7 mouse cellular contexts compared by ENCODE assay signal in the genomic region with DNA sequence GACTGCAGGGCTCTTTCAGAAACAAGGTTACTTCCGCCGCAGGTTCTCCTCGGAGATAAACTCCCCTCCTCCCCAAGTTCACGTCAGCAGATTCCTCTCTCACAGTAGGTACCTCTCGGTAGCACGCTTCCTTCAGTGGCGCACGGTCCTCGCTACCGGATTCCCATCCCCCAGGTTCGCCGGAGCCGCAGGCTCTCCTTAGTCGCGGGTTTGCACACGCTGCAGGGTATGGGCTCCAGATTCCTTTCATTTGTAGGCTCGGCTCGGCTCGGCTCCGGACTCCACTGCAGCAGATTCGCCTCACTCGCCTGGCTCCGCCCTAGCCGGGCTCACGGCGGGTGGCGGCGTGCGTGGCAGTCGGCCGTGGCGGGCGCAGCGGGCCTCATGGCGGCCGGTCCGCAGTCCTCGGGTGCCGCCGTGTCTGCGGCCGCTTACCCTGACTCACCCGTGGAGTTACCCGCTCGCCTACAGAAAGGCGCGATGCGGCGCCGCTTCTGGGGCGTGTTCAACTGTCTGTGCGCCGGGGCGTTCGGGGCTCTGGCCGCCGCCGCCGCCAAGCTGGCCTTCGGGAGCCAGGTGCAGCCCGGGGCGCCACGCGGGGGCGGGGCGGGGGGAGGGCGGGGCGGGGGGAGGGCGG. TPM values are rescaled to one million over a fixed set of nuclear protein-coding genes. Genes with fewer than 3 reads are reported as not detected.
DNase-seq lines count a peak whose midpoint lies in the region; ATAC-seq and TF ChIP-seq lines count a peak whose summit lies in the region.

Gene Tmem42 (plus strand): TSS at position 332 of the 637 bp plus-strand sequence.

- H3K4me2 ChIP-seq in embryonic facial prominence, embryonic 12.5 days (replicated peaks), result peak within 1 kb of the TSS; percentile 65
- H3K4me2 ChIP-seq in limb, embryonic 12.5 days, result peak within 1 kb of the TSS; percentile 69
- peak within 1 kb of the TSS; percentile 68 for H3K4me2 ChIP-seq in midbrain, embryonic 15.5 days

- peaks cover 9% of the 10 kb centered on the region; the same call in 1 of the 2 replicates for H3K36me3 ChIP-seq in embryonic facial prominence, embryonic 12.5 days
- H3K36me3 ChIP-seq in kidney, adult 2 months (ENCODE audit: control insufficient read depth, insufficient read depth, low read length), result no peaks in the 10 kb centered on the region
- peaks cover 26% of the 10 kb centered on the region for H3K36me3 ChIP-seq in limb, embryonic 12.5 days
- H3K36me3 ChIP-seq in midbrain, embryonic 15.5 days (replicated peaks), result no peaks in the 10 kb centered on the region; the same call in 1 of the 2 replicates
- no peaks in the 10 kb centered on the region for H3K36me3 ChIP-seq in spleen, adult 2 months (ENCODE audit: control insufficient read depth, insufficient read depth, low read length)

- peak within 1 kb of the TSS; percentile 58 for H3K4me3 ChIP-seq in embryonic facial prominence, embryonic 12.5 days
- peak within 1 kb of the TSS; percentile 79 for H3K4me3 ChIP-seq in kidney, adult 2 months (ENCODE audit: insufficient read depth, low read depth, low read length)
- peak within 1 kb of the TSS; percentile 68 for H3K4me3 ChIP-seq in limb, embryonic 12.5 days (replicated peaks)
- H3K4me3 ChIP-seq in midbrain, embryonic 15.5 days, result peak within 1 kb of the TSS; percentile 69
- H3K4me3 ChIP-seq in spleen, adult 2 months (ENCODE audit: extremely low read depth, insufficient read depth, insufficient read length), result peak within 1 kb of the TSS; percentile 78

- TF ChIP-seq CTCF in kidney, adult 2 months (conservative IDR thresholded peaks at IDR 0.05; ENCODE audit: insufficient read depth, insufficient read length, low read depth, low read length), result 0 out of 2 replicates have a peak, but pooled peaks have one; percentile 6
- no peak for TF ChIP-seq CTCF in spleen, adult 2 months (IDR thresholded peaks at IDR 0.05; ENCODE audit: extremely low read depth, insufficient read depth, insufficient read length, insufficient replicate concordance)

- H3K4me1 ChIP-seq in embryonic facial prominence, embryonic 12.5 days, result peaks cover 16% of the 10 kb centered on the region; the same call in 1 of the 2 replicates
- peaks cover 7% of the 10 kb centered on the region; the same call in 1 of the 2 replicates for H3K4me1 ChIP-seq in kidney, adult 2 months (ENCODE audit: control insufficient read depth, insufficient read depth, low read length)
- peaks cover 13% of the 10 kb centered on the region for H3K4me1 ChIP-seq in limb, embryonic 12.5 days (replicated peaks)
- peaks cover 23% of the 10 kb centered on the region for H3K4me1 ChIP-seq in midbrain, embryonic 15.5 days
- peaks cover 2% of the 10 kb centered on the region for H3K4me1 ChIP-seq in spleen, adult 2 months (ENCODE audit: control insufficient read depth, insufficient read depth, insufficient read length)

- no peaks in the 10 kb centered on the region for H3K9me3 ChIP-seq in embryonic facial prominence, embryonic 12.5 days
- H3K9me3 ChIP-seq in limb, embryonic 12.5 days, result no peaks in the 10 kb centered on the region
- H3K9me3 ChIP-seq in midbrain, embryonic 15.5 days, result no peaks in the 10 kb centered on the region

- under 1% methylated on average over 59 of the region's 69 CpGs for WGBS in embryonic facial prominence, embryonic 12.5 days
- under 1% methylated on average over 57 of the region's 69 CpGs for WGBS in kidney, adult 2 months
- WGBS in limb, embryonic 12.5 days, result under 1% methylated on average over 57 of the region's 69 CpGs
- under 1% methylated on average over 59 of the region's 69 CpGs for WGBS in midbrain, embryonic 15.5 days
- WGBS in spleen, adult 2 months, result under 1% methylated on average over 55 of the region's 69 CpGs

- DNase-seq in adrenal gland, postnatal 25 days, result peak; percentile 85
- DNase-seq in heart, adult 18-20 months, result peak; percentile 86 to 90
- DNase-seq in kidney, adult 2 months, result peak; percentile 93
- peak; percentile 72 to 76 for DNase-seq in spleen, adult 2 months (ENCODE audit: low read depth in 1 of 2, low spot score in 2 of 2)

- peak within 1 kb of the TSS; percentile 86 for H3K27ac ChIP-seq in embryonic facial prominence, embryonic 12.5 days
- peak within 1 kb of the TSS; percentile 19 for H3K27ac ChIP-seq in kidney, adult 2 months (ENCODE audit: insufficient read depth, low read depth, low read length)
- peak within 1 kb of the TSS; percentile 97 for H3K27ac ChIP-seq in limb, embryonic 12.5 days
- peak within 1 kb of the TSS; percentile 92 for H3K27ac ChIP-seq in midbrain, embryonic 15.5 days
- peak within 1 kb of the TSS; percentile 90 for H3K27ac ChIP-seq in spleen, adult 2 months (ENCODE audit: insufficient read depth, low read length)

- ATAC-seq in embryonic facial prominence, embryonic 12.5 days (ENCODE audit: insufficient number of reproducible peaks, insufficient read depth, low FRiP score, low TSS enrichment), result peak; percentile 98
- peak; percentile 98 for ATAC-seq in limb, embryonic 12.5 days (ENCODE audit: insufficient number of reproducible peaks, insufficient read depth, low FRiP score, low TSS enrichment, low read depth)
- peak; percentile 96 for ATAC-seq in midbrain, embryonic 15.5 days (replicated peaks)

- no peaks in the 10 kb centered on the region for H3K27me3 ChIP-seq in embryonic facial prominence, embryonic 12.5 days
- no peaks in the 10 kb centered on the region for H3K27me3 ChIP-seq in kidney, adult 2 months (replicated peaks; ENCODE audit: control insufficient read depth, insufficient read depth, low read length)
- H3K27me3 ChIP-seq in limb, embryonic 12.5 days, result no peaks in the 10 kb centered on the region
- H3K27me3 ChIP-seq in midbrain, embryonic 15.5 days (replicated peaks), result no peaks in the 10 kb centered on the region
- H3K27me3 ChIP-seq in spleen, adult 2 months (ENCODE audit: control insufficient read depth, insufficient read depth, low read length), result no peaks in the 10 kb centered on the region

- H3K9ac ChIP-seq in embryonic facial prominence, embryonic 12.5 days, result peak within 1 kb of the TSS; percentile 59
- peak within 1 kb of the TSS; percentile 80 for H3K9ac ChIP-seq in limb, embryonic 12.5 days (replicated peaks)
- peak within 1 kb of the TSS; percentile 78 for H3K9ac ChIP-seq in midbrain, embryonic 15.5 days

- no peak for TF ChIP-seq POLR2A in kidney, adult 2 months (IDR thresholded peaks at IDR 0.05; ENCODE audit: low read depth, low read length)
- peak; percentile 1; the same call in 1 of the 2 replicates for TF ChIP-seq POLR2A in spleen, adult 2 months (IDR thresholded peaks at IDR 0.05; ENCODE audit: low read depth, low read length)

RNA-seq across cellular contexts. Expression of gene Tmem42, which starts in this region (rescaled TPM):
- 21.7 and 25.2 TPM in 2 replicates for total RNA-seq in adrenal gland, postnatal 25 days (2021)
- 16.8 and 19.5 TPM in 2 replicates for polyA plus RNA-seq in embryonic facial prominence, embryonic 12.5 days (2016; fragmentation: Nextera tagmentation; extraction: Ambion mirVana)
- total RNA-seq in heart, adult 18-20 months (2021), result 10 to 100 TPM; 12.1 to 12.4 TPM
- polyA plus RNA-seq in kidney, adult 2 months (2012; rRNA removed), result 19.8 and 23.1 TPM in 2 replicates
- 15.9 and 19.5 TPM in 2 replicates for polyA plus RNA-seq in limb, embryonic 12.5 days (2016; fragmentation: Nextera tagmentation; extraction: Ambion mirVana)
- polyA plus RNA-seq in midbrain, embryonic 15.5 days (2015; fragmentation: Nextera tagmentation; extraction: Ambion mirVana), result 29.7 and 29.9 TPM in 2 replicates
- 10.3 and 12.0 TPM in 2 replicates for polyA plus RNA-seq in spleen, adult 2 months (2012; rRNA removed)

Comparison
In these comparisons a context has a peak if more than half of its experiments do, and no peak if none do; other contexts are left out.
1. Peak in every context shown above with its lines: DNase-seq, ATAC-seq, H3K4me3 ChIP-seq and H3K27ac ChIP-seq.
2. H3K27ac ChIP-seq: peak in every context shown above with its lines; median percentile 97 in limb, embryonic 12.5 days; 92 in midbrain, embryonic 15.5 days; 90 in spleen, adult 2 months; 86 in embryonic facial prominence, embryonic 12.5 days; 19 in kidney, adult 2 months.